In genomic region chr15:28024031-28024964, GRCm38 (mm10) we compare ENCODE assay signal across 8 mouse cellular contexts. TPM values are rescaled to one million over a fixed set of nuclear protein-coding genes. Genes with fewer than 3 reads are reported as not detected.
DNase-seq lines count a peak whose midpoint lies in the region; ATAC-seq lines count a peak whose summit lies in the region.

No protein-coding gene starts in this region.

- ATAC-seq in inflammation-experienced regulatory T-cells, adult 6 months, result peak; percentile 4
- peak; percentile 13 for ATAC-seq in megakaryocyte progenitor cell, adult 5-6 weeks (replicated peaks; ENCODE audit: poor library complexity)

- intact Hi-C loops in gastrocnemius, postnatal 14 days (cut with DNase I; ENCODE audit: low total_unique reads), result loop anchor here (5.0 kb wide), 1 partner anchor 87 kb away; no protein-coding TSS in a partner anchor
- intact Hi-C loops in left cerebral cortex, postnatal 25 days (cut with DNase I), result loop anchor here (2.0 to 5.0 kb wide), 3 partner anchors 67 to 103 kb away; no protein-coding TSS in a partner anchor

- DNase-seq in adipocyte (ENCODE audit: low spot score), result peak; percentile 62
- peak; percentile 55 to 66 for DNase-seq in cerebellum, postnatal 4 days (ENCODE audit: low spot score in 2 of 2)
- DNase-seq in gastrocnemius, postnatal 14 days, result peak; percentile 85
- DNase-seq in left cerebral cortex, postnatal 25 days (ENCODE audit: low spot score in 2 of 2), result peak; percentile 50 to 69
- DNase-seq in right cerebral cortex, postnatal 25 days, result peak; percentile 73
- peak; percentile 77 to 78 for DNase-seq in urinary bladder, postnatal 4 days (ENCODE audit: low spot score in 2 of 2)

RNA-seq across cellular contexts. Expression of gene Trio, which starts 1.4 kb away (rescaled TPM):
- total RNA-seq in gastrocnemius, postnatal 14 days (2021), result 10 to 100 TPM; 35.1 to 37.2 TPM
- 1 to 10 TPM; 3.1 to 9.4 (median 9.0) TPM for polyA plus RNA-seq in inflammation-experienced regulatory T-cells, adult 6 months (2017; shearing (Covaris generic))
- total RNA-seq in left cerebral cortex, postnatal 25 days (2021), result 100 to 1,000 TPM; 219 to 226 TPM
- total RNA-seq in megakaryocyte progenitor cell, adult 5-6 weeks (2015), result 18.1 and 19.4 TPM in 2 replicates
- 17.7 and 20.2 TPM in 2 replicates for total RNA-seq in megakaryocyte progenitor cell, adult 5-6 weeks (2017)

Comparison
In these comparisons a context has a peak if more than half of its experiments do, and no peak if none do; other contexts are left out.
1. Peak in every context shown above with its lines: DNase-seq and ATAC-seq.
2. RNA of gene Trio, which starts 1.4 kb away (total RNA-seq): 219 to 226 TPM in left cerebral cortex, postnatal 25 days; 35.1 to 37.2 TPM in gastrocnemius, postnatal 14 days and 17.7 to 20.2 TPM in megakaryocyte progenitor cell, adult 5-6 weeks; every median in the first group is over 4 times any median in the second.